Mouse (Mus musculus) C2C12 (cell line): ENCODE measurements around the gene Pou2f3.

Experiments used
- CEBPB ChIP-seq: IDR thresholded peaks from one replicate; pipeline ENCODE4 v1.6.1; 2011; ENCODE audit warnings: low read depth, mild to moderate bottlenecking, control low read depth, moderate library complexity
- CTCF ChIP-seq: IDR thresholded peaks from one replicate; pipeline ENCODE4 v1.5.1; 2011; ENCODE audit not compliant: control insufficient read depth, insufficient read depth, insufficient read length
- FOSL1 ChIP-seq: IDR thresholded peaks from one replicate; pipeline ENCODE4 v1.8.0; 2011; ENCODE audit warnings: mild to moderate bottlenecking, low read length; ENCODE audit not compliant: poor library complexity, insufficient read depth, severe bottlenecking
- MAX ChIP-seq: IDR thresholded peaks from one replicate; pipeline ENCODE4 v1.6.1; 2011; ENCODE audit warnings: mild to moderate bottlenecking, control low read depth
- MYOG ChIP-seq: IDR thresholded peaks from one replicate; pipeline ENCODE4 v1.6.1; 2011; ENCODE audit not compliant: control insufficient read depth, insufficient read length; ENCODE audit errors: extremely low read depth
- USF1 ChIP-seq: IDR thresholded peaks from one replicate; pipeline ENCODE4 v1.6.1; 2011; ENCODE audit warnings: low read depth, mild to moderate bottlenecking, control low read depth, moderate library complexity

GRCm38 (mm10) chr9:43251786-43252185 is 41.6 kb upstream of the Pou2f3 start:
- TF ChIP-seq CTCF (no peak), CEBPB (no peak), USF1 (no peak), MYOG (no peak), FOSL1 (no peak), MAX (no peak)
